Mouse (Mus musculus): ENCODE measurements at regions not wholly inside any gene's neighbourhood (a gene's known extent, or its start where the extent isn't known, plus 50 kb on each side); places are given as distances from the start of the nearest gene placed in this dataset.

- no peak overlapping the region for H3K4me3 ChIP-seq (replicated peaks)
- ATAC-seq (ENCODE audit: low FRiP score), result peak; percentile 23; the same call in 1 of the 2 replicates
These were observed 130.4 kb upstream of the Cpeb2 start for GRCm38 (mm10) chr5:43102590-43102989.

GRCm38 (mm10) chr5:43103728-43104127, 129.2 kb upstream of the Cpeb2 start:
- no peak overlapping the region for H3K9ac ChIP-seq
- peaks cover 13% of the 10 kb centered on the region; the same call in 1 of the 2 replicates for H3K4me1 ChIP-seq
- no peaks in the 10 kb centered on the region for H3K9me3 ChIP-seq
- H3K4me2 ChIP-seq, result no peak overlapping the region
- 91% methylated on average over 7 of the region's 7 CpGs for WGBS
- H3K27ac ChIP-seq, result no peak overlapping the region
- H3K36me3 ChIP-seq (replicated peaks), result no peaks in the 10 kb centered on the region
- H3K27me3 ChIP-seq, result peaks cover 20% of the 10 kb centered on the region; the same call in 1 of the 2 replicates
- no peak overlapping the region for H3K4me3 ChIP-seq (replicated peaks)
- no peak for ATAC-seq (ENCODE audit: low FRiP score)

More at GRCm38 (mm10) chr5:43102590-43102989, 130.4 kb upstream of the Cpeb2 start:
- Histone ChIP-seq H3K9ac (no peak overlapping the region), H3K36me3 (replicated peaks) (no peaks in the 10 kb centered on the region), H3K27me3 (peaks cover 20% of the 10 kb centered on the region; the same call in 1 of the 2 replicates), H3K4me2 (no peak overlapping the region), H3K9me3 (no peaks in the 10 kb centered on the region), H3K27ac (no peak overlapping the region), H3K4me1 (peaks cover 10% of the 10 kb centered on the region; the same call in 1 of the 2 replicates)
- 57% methylated on average over 3 of the region's 3 CpGs for WGBS

- H3K4me3 ChIP-seq (replicated peaks), result no peak overlapping the region
- H3K27ac ChIP-seq, result no peak overlapping the region
- H3K4me2 ChIP-seq, result no peak overlapping the region
- H3K4me1 ChIP-seq, result peaks cover 13% of the 10 kb centered on the region; the same call in 1 of the 2 replicates
- H3K36me3 ChIP-seq (replicated peaks), result no peaks in the 10 kb centered on the region
- peaks cover 20% of the 10 kb centered on the region; the same call in 1 of the 2 replicates for H3K27me3 ChIP-seq
- no peak overlapping the region for H3K9ac ChIP-seq
- no peak for ATAC-seq (ENCODE audit: low FRiP score)
- WGBS, result 81% methylated on average over 5 of the region's 5 CpGs
- no peaks in the 10 kb centered on the region for H3K9me3 ChIP-seq
These were observed 127.4 kb upstream of the Cpeb2 start for GRCm38 (mm10) chr5:43105528-43105927.

GRCm38 (mm10) chr5:43107436-43108259, 125.3 kb upstream of the Cpeb2 start:
- H3K36me3 ChIP-seq (replicated peaks), result no peaks in the 10 kb centered on the region
- peaks cover 18% of the 10 kb centered on the region; the same call in 1 of the 2 replicates for H3K27me3 ChIP-seq
- H3K4me2 ChIP-seq, result no peak overlapping the region
- no peaks in the 10 kb centered on the region for H3K9me3 ChIP-seq
- peak; percentile 50; the same call in 1 of the 2 replicates for ATAC-seq (ENCODE audit: low FRiP score)
- 63% methylated on average over 9 of the region's 9 CpGs for WGBS
- H3K4me1 ChIP-seq, result peaks cover 9% of the 10 kb centered on the region; the same call in 1 of the 2 replicates
- no peak overlapping the region for H3K4me3 ChIP-seq (replicated peaks)
- H3K27ac ChIP-seq, result no peak overlapping the region
- H3K9ac ChIP-seq, result no peak overlapping the region

- no peaks in the 10 kb centered on the region for H3K36me3 ChIP-seq (replicated peaks)
- no peak overlapping the region for H3K9ac ChIP-seq
- WGBS, result 68% methylated on average over 2 of the region's 2 CpGs
- H3K4me2 ChIP-seq, result no peak overlapping the region
- no peak overlapping the region for H3K27ac ChIP-seq
- H3K9me3 ChIP-seq, result no peaks in the 10 kb centered on the region
- no peak overlapping the region for H3K4me3 ChIP-seq (replicated peaks)
- H3K27me3 ChIP-seq, result peaks cover 13% of the 10 kb centered on the region; the same call in 1 of the 2 replicates
- ATAC-seq (ENCODE audit: low FRiP score), result peak; percentile 62; the same call in 1 of the 2 replicates
- H3K4me1 ChIP-seq, result peaks cover 9% of the 10 kb centered on the region; the same call in 1 of the 2 replicates
These were observed 124.7 kb upstream of the Cpeb2 start for GRCm38 (mm10) chr5:43108260-43108589.

- no peaks in the 10 kb centered on the region for H3K9me3 ChIP-seq
- H3K27me3 ChIP-seq, result peaks cover 5% of the 10 kb centered on the region; the same call in 1 of the 2 replicates
- peaks cover 9% of the 10 kb centered on the region; the same call in 1 of the 2 replicates for H3K4me1 ChIP-seq
- H3K9ac ChIP-seq, result no peak overlapping the region
- H3K4me2 ChIP-seq, result no peak overlapping the region
- H3K27ac ChIP-seq, result no peak overlapping the region
- H3K4me3 ChIP-seq (replicated peaks), result no peak overlapping the region
- 86% methylated on average over 5 of the region's 5 CpGs for WGBS
- no peaks in the 10 kb centered on the region for H3K36me3 ChIP-seq (replicated peaks)
- ATAC-seq (ENCODE audit: low FRiP score), result no peak
These were observed 122.8 kb upstream of the Cpeb2 start for GRCm38 (mm10) chr5:43110122-43110521.

GRCm38 (mm10) chr5:43111740-43112139, 121.2 kb upstream of the Cpeb2 start:
- ATAC-seq (ENCODE audit: low FRiP score), result no peak
- Histone ChIP-seq H3K36me3 (replicated peaks) (no peaks in the 10 kb centered on the region), H3K4me1 (peaks cover 9% of the 10 kb centered on the region; the same call in 1 of the 2 replicates), H3K27me3 (no peaks in the 10 kb centered on the region; the same call in 1 of the 2 replicates), H3K4me2 (no peak overlapping the region), H3K9me3 (no peaks in the 10 kb centered on the region), H3K9ac (no peak overlapping the region), H3K4me3 (replicated peaks) (no peak overlapping the region), H3K27ac (no peak overlapping the region)
- WGBS, result 84% methylated on average over 2 of the region's 2 CpGs

GRCm38 (mm10) chr5:43113405-43114119, 119.4 kb upstream of the Cpeb2 start:
- 76% methylated on average over 12 of the region's 12 CpGs for WGBS
- no peak overlapping the region for H3K4me2 ChIP-seq

GRCm38 (mm10) chr5:43115507-43115906, 117.5 kb upstream of the Cpeb2 start:
- ATAC-seq (ENCODE audit: low FRiP score), result no peak
- Histone ChIP-seq H3K4me1 (no peaks in the 10 kb centered on the region), H3K9ac (no peak overlapping the region), H3K27me3 (no peaks in the 10 kb centered on the region), H3K27ac (no peak overlapping the region), H3K4me3 (replicated peaks) (no peak overlapping the region), H3K9me3 (no peaks in the 10 kb centered on the region), H3K4me2 (no peak overlapping the region), H3K36me3 (replicated peaks) (no peaks in the 10 kb centered on the region)
- 92% methylated on average over 3 of the region's 3 CpGs for WGBS

More at GRCm38 (mm10) chr5:43113405-43114119, 119.4 kb upstream of the Cpeb2 start:
- H3K9ac ChIP-seq, result no peak overlapping the region
- no peak overlapping the region for H3K4me3 ChIP-seq (replicated peaks)
- H3K27me3 ChIP-seq, result no peaks in the 10 kb centered on the region
- no peaks in the 10 kb centered on the region for H3K36me3 ChIP-seq (replicated peaks)
- no peaks in the 10 kb centered on the region for H3K9me3 ChIP-seq
- H3K27ac ChIP-seq, result no peak overlapping the region
- no peaks in the 10 kb centered on the region for H3K4me1 ChIP-seq
- ATAC-seq (ENCODE audit: low FRiP score), result no peak

GRCm38 (mm10) chr5:43116821-43117220, 116.1 kb upstream of the Cpeb2 start:
- H3K27ac ChIP-seq, result no peak overlapping the region
- no peak overlapping the region for H3K4me3 ChIP-seq (replicated peaks)
- H3K4me2 ChIP-seq, result no peak overlapping the region
- no peak overlapping the region for H3K9ac ChIP-seq
- ATAC-seq (ENCODE audit: low FRiP score), result no peak
- H3K36me3 ChIP-seq (replicated peaks), result no peaks in the 10 kb centered on the region
- H3K27me3 ChIP-seq, result no peaks in the 10 kb centered on the region
- H3K4me1 ChIP-seq, result no peaks in the 10 kb centered on the region
- H3K9me3 ChIP-seq, result no peaks in the 10 kb centered on the region
- 75% methylated on average over 7 of the region's 7 CpGs for whole genome bisulfite sequencing

GRCm38 (mm10) chr5:43121065-43121464, 111.9 kb upstream of the Cpeb2 start:
- ATAC-seq (ENCODE audit: low FRiP score), result no peak
- H3K27me3 ChIP-seq, result no peaks in the 10 kb centered on the region
- H3K4me3 ChIP-seq (replicated peaks), result no peak overlapping the region
- no peak overlapping the region for H3K9ac ChIP-seq
- H3K27ac ChIP-seq, result no peak overlapping the region
- H3K4me1 ChIP-seq, result no peaks in the 10 kb centered on the region
- no peaks in the 10 kb centered on the region for H3K36me3 ChIP-seq (replicated peaks)
- 92% methylated on average over 2 of the region's 2 CpGs for WGBS
- no peaks in the 10 kb centered on the region for H3K9me3 ChIP-seq
- H3K4me2 ChIP-seq, result no peak overlapping the region

GRCm38 (mm10) chr5:43124301-43124700, 108.7 kb upstream of the Cpeb2 start:
- H3K9me3 ChIP-seq, result no peaks in the 10 kb centered on the region
- H3K27me3 ChIP-seq, result no peaks in the 10 kb centered on the region
- no peaks in the 10 kb centered on the region for H3K36me3 ChIP-seq (replicated peaks)
- H3K27ac ChIP-seq, result no peak overlapping the region
- ATAC-seq (ENCODE audit: low FRiP score), result no peak
- H3K9ac ChIP-seq, result no peak overlapping the region
- H3K4me3 ChIP-seq (replicated peaks), result no peak overlapping the region
- no peaks in the 10 kb centered on the region for H3K4me1 ChIP-seq
- no peak overlapping the region for H3K4me2 ChIP-seq

Data from forebrain, embryonic 12.5 days (tissue).